Mouse (Mus musculus) lung, postnatal 25 days (tissue): ENCODE results near the gene Mdm2.
"Not testable (repeated sequence)": the region's sequence is repeated elsewhere in the genome, so short reads cannot be mapped to it uniquely, and the experiment has no call there.

Experiments used
- DNase-seq: peaks from one replicate; pipeline ENCODE4 v3.0.0; 2022; ENCODE audit warnings: low spot score

The Mdm2 gene

GRCm38 (mm10) chr10:117710604-117711141, at the start of gene Mdm2:
Gene Mdm2, minus strand, starts transcription at chr10:117710758.
- peak; percentile 96 for DNase-seq

GRCm38 (mm10) chr10:117759844-117760630, 49.5 kb upstream of the Mdm2 start:
- no peak for DNase-seq

- no peak for DNase-seq
Observed at GRCm38 (mm10) chr10:117758749-117759727, 48.5 kb upstream of the Mdm2 start.

- not testable (repeated sequence) for DNase-seq
Observed at GRCm38 (mm10) chr10:117758344-117758743, 47.8 kb upstream of the Mdm2 start.

GRCm38 (mm10) chr10:117757796-117758342, 47.3 kb upstream of the Mdm2 start:
- DNase-seq, result no peak

- no peak for DNase-seq
Observed at GRCm38 (mm10) chr10:117757259-117757658, 46.7 kb upstream of the Mdm2 start.

GRCm38 (mm10) chr10:117756784-117757183, 46.2 kb upstream of the Mdm2 start:
- no peak for DNase-seq

- DNase-seq, result no peak
Observed at GRCm38 (mm10) chr10:117755799-117756467, 45.4 kb upstream of the Mdm2 start.

GRCm38 (mm10) chr10:117755086-117755798, 44.7 kb upstream of the Mdm2 start:
- no peak for DNase-seq

- no peak for DNase-seq
Observed at GRCm38 (mm10) chr10:117754609-117754940, 44.0 kb upstream of the Mdm2 start.

GRCm38 (mm10) chr10:117753711-117754608, 43.4 kb upstream of the Mdm2 start:
- DNase-seq, result no peak

- DNase-seq, result no peak
Observed at GRCm38 (mm10) chr10:117752851-117753647, 42.5 kb upstream of the Mdm2 start.

GRCm38 (mm10) chr10:117752304-117752821, 41.8 kb upstream of the Mdm2 start:
- DNase-seq, result no peak

GRCm38 (mm10) chr10:117751744-117752143, 41.2 kb upstream of the Mdm2 start:
- DNase-seq, result no peak

GRCm38 (mm10) chr10:117751282-117751610, 40.7 kb upstream of the Mdm2 start:
- DNase-seq, result no peak

- no peak for DNase-seq
Observed at GRCm38 (mm10) chr10:117750529-117751281, 40.1 kb upstream of the Mdm2 start.

- DNase-seq, result no peak
Observed at GRCm38 (mm10) chr10:117749787-117750343, 39.3 kb upstream of the Mdm2 start.

- no peak for DNase-seq
Observed at GRCm38 (mm10) chr10:117749050-117749686, 38.6 kb upstream of the Mdm2 start.
